Comparison of ENCODE assay signal across 24 mouse cellular contexts in the genomic region with DNA sequence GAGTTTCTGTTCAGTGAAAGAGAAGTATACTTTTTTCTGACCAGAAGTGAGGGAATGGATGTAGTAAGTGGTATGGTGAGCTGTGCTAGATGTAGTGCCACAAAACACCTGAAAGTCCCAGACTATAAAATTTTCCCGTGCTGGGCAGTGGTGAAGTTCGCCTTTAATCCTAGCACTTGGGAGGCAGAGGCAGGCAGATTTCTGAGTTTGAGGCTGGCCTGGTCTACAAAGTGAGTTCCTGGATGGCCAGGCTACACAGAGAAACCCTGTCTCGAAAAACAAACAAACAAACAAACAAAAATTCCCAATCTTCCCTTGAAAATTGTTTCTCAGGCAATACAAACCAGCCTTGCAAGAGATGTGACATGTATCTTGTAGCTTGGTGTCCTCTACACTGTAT. TPM values are rescaled to one million over a fixed set of nuclear protein-coding genes. Genes with fewer than 3 reads are reported as not detected.
"Had no signal": no experiment of that assay in that cellular context is flagged by ENCODE, and none has a peak within 500 bp of the region (broad histone marks: within the 10 kb centered on the region; RNA-seq: fewer than 3 reads in every experiment).

No protein-coding gene starts in this region.

RNA-seq across cellular contexts. Expression of gene Zfp534, which starts 54.9 kb away (rescaled TPM):
- polyA plus RNA-seq: heart, adult 2 months; heart, embryonic 10.5 days; heart, embryonic 12.5 days; heart, embryonic 14.5 days; heart, embryonic 15.5 days; heart, embryonic 16.5 days; heart, postnatal 0 days; hindbrain, embryonic 10.5 days; hindbrain, embryonic 11.5 days; hindbrain, embryonic 12.5 days; hindbrain, embryonic 13.5 days; hindbrain, embryonic 14.5 days; hindbrain, embryonic 15.5 days; hindbrain, embryonic 16.5 days; hindbrain, postnatal 0 days; intestine, embryonic 15.5 days; intestine, embryonic 16.5 days; intestine, postnatal 0 days; kidney, adult 2 months; kidney, embryonic 14.5 days; kidney, embryonic 15.5 days; kidney, embryonic 16.5 days; kidney, postnatal 0 days; large intestine, adult 2 months had no signal
